Mouse (Mus musculus): ENCODE data around the gene Hmga2.
A peak's percentile ranks its signal among the peaks of the same experiment; 100 is the strongest.

Hmga2 gene

DNA sequence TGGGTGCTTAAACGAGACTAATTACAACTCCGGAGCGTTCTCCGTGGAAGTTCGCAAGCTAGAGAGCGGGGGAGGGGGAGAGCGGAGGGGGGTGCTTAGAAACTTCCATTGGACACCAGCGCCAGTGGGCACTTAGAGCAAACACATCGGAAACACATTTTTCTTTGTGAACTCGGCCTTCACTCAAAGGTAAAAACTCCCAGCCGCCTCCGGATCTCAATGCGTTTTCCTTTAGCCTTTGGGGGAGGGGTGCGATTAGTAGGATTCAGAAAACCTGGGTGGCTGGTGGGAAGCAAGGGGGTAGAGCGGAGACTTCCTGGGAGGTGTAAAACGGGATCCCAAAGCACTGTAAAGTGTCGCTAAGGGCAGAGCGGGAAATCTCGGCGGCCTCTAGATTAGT lies 2.0 kb downstream of the Hmga2 start:
- DNase-seq (ENCODE audit: extremely low read depth, insufficient read length, low spot score), result peak; percentile 61

DNA sequence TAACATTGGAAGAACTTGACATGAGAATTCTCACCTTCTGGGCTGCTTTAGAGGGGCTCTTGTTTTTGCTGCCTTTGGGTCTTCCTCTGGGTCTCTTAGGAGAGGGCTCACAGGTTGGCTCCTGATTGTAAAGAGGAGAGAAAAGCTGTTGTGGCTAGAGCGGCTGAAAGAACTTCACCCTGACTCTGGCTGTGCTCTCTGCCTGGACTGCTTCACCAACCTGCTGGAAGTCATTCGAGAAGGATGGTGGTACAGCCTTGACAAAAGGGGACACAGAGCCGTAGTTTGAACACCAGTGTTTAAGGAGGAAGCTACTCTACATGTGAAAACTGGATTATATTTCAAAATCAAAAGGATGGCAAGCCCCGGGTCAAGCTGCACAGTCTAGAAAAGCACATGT lies 3.1 kb downstream of the Hmga2 start:
- no peak for DNase-seq (ENCODE audit: extremely low read depth, insufficient read length, low spot score)

DNA sequence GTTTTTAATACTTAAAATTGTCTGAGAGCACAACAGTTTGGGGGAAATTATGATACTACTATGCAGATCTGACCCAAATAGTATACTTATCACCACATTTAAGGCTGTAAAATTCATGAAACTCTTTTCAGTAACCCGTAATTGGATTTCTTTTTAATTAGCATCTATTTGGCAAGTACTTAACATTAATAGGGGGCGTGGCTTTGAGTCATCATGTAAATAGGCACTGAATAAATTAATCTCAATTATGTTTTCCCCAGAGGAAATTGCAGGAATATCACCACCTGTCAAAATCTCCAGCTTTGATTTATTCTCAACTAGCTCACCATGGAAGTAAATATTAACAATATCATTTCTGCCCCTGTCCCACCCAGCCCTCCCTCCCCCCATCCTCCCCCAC lies 3.7 kb downstream of the Hmga2 start:
- no peak for DNase-seq (ENCODE audit: extremely low read depth, insufficient read length, low spot score)

DNA sequence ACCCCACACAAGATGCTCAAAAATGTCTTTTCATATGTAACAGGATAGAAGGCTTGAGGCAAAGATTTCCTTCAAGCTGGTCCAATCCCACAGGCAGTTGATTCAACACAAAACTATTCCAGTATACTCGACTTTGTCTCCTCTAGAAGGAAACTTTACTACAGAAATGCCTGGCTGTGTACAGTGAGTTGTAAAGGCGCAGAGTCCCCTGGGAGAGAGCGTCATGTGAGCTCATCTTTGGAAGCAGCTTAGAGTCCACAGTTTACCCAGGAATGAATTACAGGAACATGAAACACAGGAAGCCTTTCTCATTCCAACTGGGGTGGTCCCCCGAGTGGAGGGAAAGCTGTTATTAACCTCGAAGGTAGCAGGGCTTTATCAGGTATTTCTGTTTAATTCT lies 11.1 kb downstream of the Hmga2 start:
- DNase-seq (ENCODE audit: extremely low read depth, insufficient read length, low spot score), result no peak

DNA sequence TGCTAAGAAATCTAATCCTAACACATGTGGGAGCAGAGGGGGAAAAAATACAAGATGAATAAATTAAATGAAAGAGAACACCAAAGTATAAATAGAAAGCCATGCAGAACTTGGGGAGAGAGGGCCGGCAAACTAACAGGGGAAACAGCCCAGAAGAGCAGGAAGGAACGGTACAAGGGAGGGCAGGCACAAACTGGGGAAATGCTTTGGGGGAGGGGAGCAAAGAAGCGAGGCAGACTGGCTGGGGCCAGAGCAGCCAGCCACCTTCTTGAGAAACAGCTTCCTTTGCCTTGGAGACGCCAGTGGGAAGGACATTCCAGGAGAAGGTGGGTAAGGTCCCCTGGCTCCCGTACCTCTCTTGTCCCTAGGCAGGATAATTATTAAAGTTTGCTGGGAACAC lies 14.5 kb downstream of the Hmga2 start:
- DNase-seq (ENCODE audit: extremely low read depth, insufficient read length, low spot score), result no peak

DNA sequence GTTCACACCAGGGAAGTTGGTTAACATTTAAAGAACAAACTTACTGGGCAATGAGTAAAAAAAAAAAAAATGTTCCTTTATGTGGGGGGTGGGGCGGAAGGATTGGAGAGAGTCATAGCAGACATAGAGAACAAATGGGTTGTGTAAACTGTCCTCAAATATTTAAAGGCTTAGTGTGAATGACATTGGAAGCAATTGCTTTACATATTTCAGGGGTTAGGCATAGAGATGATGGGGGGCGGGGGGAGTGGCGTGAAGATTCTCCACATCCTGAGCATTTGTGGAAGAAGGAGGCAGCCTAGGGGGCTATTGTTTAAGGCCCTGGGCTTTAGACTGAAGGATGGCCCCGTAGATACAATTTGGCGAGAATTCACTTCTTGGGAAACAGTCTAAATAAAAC lies 15.0 kb downstream of the Hmga2 start:
- DNase-seq (ENCODE audit: extremely low read depth, insufficient read length, low spot score), result no peak

DNA sequence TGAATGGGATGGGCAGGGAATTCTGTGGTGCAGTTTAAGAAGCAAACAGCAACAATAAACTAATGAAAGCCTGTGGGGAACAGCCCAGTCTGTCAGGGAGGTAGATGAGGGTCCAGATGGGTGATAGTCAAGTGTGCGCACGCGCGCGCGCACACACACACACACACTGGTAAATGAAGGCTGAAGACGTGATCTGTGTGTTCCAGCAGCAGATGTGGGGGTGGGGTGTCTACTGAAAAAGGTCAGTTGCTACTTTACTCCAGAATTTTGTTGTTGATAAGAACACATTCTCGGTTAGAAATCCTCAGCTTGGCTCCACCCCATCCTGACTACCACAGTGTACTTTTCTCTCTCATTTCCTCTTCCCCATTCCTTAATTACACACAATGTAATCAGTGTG lies 17.4 kb downstream of the Hmga2 start:
- no peak for DNase-seq (ENCODE audit: extremely low read depth, insufficient read length, low spot score)

DNA sequence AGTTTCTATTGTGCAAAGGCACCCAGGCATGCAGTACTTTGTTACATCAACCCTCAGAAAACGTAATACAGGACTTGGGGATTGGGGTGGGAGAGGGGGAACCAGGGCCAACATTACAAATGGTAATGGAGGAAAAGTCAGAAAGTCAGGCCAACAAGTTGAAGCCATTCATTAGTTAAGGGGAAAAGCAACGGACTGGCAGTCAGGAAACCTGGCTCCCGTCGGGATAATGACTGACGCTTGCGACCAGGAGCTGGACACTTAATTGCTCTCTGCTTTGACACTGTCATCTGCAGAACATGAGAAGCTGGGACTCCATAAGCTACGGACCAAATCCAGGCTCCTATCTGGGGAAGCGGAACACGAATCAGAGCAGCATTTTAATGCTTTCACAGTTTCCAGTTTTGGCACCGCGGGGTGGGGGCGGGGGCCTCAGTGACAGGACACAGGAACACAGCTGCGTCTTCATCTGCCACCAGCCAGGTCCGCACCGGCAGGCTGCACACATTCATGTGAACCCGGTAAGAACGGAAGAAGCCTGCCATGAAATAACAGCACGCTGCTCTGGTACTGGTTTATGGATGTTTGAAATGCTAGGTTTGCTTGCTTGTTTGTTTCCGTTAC lies 26.5 kb downstream of the Hmga2 start:
- DNase-seq (ENCODE audit: extremely low read depth, insufficient read length, low spot score), result no peak

DNA sequence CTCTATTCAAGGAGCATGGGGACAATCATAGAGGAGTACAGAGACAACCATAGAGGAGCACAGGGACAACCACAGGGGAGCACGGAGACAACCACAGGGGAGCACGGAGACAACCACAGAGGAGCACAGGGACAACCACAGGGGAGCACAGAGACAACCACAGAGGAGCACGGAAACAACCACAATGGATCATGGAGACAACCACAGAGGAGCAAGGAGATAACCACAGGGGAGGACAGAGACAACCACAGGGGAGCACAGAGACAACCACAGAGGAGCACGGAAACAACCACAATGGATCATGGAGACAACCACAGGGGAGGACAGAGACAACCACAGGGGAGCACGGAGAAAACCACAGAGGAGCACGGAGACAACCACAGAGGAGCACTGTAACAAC lies 29.5 kb downstream of the Hmga2 start:
- DNase-seq (ENCODE audit: extremely low read depth, insufficient read length, low spot score), result no peak

DNA sequence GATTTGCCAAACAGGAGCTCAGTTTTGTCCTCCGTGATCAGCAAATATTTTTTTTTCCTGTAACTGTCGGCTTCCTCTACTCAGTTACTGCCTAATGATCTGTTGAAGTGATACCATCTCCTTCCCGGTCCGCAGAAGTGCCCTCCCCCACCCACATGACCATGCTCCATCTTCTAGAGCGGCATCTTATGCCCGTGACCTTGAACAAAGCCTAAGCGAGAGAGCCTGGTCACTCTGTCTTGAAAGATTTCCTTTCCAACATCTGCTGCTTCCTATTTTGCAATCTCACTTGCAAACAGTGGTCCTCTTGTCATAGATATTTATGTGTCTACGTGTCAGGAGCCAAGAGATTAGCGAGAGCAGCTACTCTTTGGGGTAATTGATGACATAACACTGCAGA lies 30.1 kb downstream of the Hmga2 start:
- no peak for DNase-seq (ENCODE audit: extremely low read depth, insufficient read length, low spot score)

DNA sequence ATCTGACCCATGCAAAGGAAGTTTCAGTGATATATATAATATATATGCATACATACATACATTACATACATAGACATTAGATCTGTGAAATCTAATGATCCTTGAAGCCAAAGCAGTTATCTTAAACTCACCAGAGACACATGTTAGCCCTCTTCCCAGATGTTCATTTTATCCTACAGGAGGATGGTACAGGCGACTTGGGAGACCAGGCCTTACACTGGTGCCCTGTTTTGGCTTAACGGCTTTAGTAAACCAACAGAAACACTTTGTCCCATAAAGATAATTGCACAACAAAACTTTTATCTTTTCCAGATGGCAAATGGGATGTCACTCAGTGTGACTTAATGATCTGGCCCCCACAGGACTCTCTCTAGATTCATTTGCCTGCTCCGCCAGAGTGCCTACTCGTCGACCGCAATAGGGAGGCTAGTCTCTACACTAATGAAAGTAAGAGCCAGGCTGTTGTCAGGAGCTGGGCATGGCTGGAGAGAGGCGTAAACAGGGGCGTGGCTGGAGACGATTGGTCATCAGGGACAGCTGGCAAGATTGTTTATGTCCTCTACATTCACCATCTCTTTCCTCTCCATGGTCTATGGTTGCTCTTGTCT lies 31.7 kb downstream of the Hmga2 start:
- DNase-seq (ENCODE audit: extremely low read depth, insufficient read length, low spot score), result no peak

DNA sequence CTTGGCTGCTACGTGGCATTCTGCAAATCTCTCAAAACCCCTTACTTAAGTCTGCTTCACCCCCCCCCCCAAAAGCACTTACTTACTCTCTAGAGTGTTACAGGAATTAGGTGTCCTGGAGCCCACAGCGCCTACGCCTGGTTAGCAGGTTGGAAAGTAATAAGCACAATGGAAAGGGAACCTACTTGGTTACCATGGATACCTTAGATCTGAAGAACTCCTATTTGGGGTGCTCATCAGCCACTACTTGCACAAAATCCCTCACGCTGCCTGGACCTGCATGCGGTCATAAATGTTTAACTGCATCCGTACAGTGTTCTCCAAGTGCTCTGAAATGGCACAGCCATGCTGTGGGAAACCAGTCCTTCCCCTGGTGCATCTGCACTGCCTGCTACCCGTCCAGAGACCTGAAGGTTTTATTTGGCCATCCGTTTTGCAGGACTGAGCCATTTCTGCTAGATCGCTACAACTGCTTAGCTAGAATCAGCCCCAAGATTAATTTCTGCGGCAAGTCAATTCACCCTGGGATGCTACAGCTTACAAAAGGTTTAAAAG lies 32.4 kb downstream of the Hmga2 start:
- no peak for DNase-seq (ENCODE audit: extremely low read depth, insufficient read length, low spot score)

DNA sequence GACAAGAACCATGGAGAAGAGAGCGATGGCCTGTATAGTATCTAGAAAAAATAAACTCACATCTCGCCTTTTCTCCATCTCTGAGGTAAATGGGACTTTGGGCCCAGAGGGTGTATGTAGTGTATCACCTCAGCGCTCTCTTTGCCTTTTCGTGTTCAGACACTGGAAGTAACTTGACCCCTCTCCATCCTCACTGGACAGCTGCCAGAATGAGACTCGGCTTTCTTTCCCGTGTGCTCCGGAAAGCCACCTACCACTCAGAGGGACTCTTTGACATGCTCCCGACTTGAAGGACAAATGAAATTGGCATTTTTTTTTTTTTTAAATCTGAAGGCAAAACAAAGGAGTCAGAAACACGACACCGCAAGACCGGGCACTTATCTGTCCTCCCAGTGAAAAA lies 35.0 kb downstream of the Hmga2 start:
- DNase-seq (ENCODE audit: extremely low read depth, insufficient read length, low spot score), result no peak

DNA sequence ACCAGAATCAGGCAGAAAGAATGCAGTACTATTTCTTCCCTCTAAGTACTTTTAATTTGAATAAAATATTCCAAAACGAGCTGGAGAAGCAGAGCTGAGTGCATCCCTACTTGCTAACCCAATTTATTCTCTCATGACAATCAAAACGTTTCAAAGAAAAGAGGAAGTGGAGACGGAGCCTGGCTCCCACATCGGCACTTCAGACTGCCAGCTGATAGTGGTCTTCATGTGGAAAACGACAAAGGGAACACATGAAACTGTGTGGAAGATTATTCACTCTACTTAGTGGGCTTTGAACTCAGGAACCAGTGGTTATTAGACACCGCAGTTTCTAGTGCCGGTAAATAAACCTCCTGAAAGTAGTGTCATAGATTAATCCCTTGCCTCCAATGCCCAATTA lies 41.8 kb downstream of the Hmga2 start:
- no peak for DNase-seq (ENCODE audit: extremely low read depth, insufficient read length, low spot score)

DNA sequence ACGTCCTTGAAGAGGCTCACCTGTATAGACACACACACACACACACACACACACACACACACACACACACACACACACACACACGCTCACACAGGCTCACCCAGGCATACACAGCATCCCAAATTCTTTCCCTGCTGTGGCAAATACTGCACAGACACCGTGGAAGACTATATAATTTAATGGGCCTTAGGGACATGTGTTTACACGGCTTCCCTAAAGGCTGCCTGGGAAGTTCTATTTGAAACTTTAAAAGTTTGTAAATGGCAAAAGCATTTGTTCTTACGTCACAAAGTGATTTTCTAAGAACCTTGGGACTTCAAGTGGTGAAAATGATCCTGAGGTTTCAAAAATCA lies 42.8 kb downstream of the Hmga2 start:
- no peak for DNase-seq (ENCODE audit: extremely low read depth, insufficient read length, low spot score)

DNA sequence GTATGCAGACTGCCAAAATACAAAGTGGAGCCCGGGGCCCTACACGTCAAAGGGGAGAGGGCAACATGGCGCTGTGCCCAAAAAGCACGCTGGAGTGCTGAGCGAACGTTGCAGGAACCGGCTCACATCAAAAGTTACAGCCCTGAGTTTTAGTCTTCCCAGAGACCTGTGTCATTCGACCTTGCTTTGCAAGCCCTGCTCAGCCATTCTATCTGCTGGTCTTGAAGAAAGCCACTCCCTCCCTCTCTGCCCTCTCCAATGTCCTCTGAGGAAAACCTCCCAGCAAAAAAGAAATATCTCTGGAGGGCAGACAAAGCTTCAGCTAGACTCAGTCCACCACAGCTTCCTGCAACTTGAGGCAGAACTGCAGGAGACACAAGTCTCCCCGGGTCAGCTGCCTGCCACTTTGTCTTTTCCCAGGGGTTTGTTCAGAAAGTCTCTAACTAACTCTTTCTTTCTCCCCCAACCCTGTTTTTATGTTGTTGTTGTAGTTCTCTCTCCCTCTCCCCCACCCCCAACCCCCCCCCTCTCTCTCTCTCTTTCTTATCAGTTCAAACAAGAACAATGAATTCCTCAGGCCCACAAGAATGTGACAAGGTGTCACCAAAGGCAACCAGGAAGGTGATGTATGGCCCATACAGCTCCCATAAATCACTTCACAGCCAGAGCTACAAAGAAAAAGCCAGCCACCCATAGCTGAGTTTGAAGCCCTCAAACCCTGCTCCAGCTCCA lies 43.4 kb downstream of the Hmga2 start:
- DNase-seq (ENCODE audit: extremely low read depth, insufficient read length, low spot score), result no peak

DNA sequence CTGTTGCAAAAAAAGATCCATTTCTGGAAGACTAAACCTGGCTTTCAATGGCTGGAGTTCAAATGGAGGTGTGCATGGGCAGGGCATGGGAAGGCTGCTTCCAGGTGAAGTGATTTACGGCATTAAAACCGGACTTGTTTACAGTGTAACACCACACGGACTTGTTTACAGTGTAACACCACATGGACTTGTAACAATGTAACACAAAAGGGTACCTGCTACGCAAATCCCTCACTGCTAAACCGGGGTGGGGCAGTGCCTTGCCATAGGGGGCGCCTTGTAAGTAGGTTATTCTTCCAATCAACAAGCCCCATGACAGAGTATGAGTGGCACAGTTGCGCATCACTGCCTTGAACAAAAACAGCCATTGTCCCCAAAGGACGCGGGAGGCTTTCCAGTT lies 44.2 kb downstream of the Hmga2 start:
- no peak for DNase-seq (ENCODE audit: extremely low read depth, insufficient read length, low spot score)

DNA sequence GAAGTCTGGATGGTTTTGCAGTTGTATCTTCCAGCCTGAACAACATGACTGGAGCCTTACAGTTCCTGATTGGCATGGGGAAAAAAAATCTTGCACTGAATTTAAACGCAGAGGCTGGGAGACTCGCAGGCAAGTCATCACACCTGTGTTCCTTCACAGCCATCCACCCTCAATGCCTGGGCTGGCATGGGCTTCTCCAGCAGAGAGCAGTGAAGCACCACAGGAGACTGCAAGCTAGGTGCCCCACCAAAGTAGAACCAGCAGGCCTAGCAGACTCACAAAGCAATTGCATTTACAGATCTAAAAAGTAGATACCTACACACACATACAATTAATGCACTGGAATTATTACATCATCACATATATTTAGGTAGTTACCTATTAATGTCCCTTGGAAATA lies 44.8 kb downstream of the Hmga2 start:
- DNase-seq (ENCODE audit: extremely low read depth, insufficient read length, low spot score), result no peak

DNA sequence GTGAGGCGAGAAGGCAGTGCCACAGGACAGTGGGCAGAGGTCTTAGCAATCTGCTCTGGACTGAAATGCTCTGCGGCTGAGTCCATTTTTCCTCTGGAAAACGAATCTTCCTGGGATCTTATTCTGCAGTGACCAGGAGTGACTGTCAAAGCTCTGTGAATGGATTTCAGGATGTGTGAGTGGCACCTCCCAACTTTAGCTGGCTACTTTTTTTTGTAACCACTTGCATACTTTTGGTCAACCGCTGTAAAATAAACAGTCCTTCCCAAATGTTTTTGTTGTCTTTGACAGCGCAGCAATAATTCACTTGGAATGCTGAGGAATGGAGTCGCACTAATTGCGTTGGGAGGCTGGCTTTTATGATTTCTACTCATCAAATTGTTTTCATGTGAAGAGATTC lies 45.8 kb downstream of the Hmga2 start:
- DNase-seq (ENCODE audit: extremely low read depth, insufficient read length, low spot score), result peak; percentile 48

DNA sequence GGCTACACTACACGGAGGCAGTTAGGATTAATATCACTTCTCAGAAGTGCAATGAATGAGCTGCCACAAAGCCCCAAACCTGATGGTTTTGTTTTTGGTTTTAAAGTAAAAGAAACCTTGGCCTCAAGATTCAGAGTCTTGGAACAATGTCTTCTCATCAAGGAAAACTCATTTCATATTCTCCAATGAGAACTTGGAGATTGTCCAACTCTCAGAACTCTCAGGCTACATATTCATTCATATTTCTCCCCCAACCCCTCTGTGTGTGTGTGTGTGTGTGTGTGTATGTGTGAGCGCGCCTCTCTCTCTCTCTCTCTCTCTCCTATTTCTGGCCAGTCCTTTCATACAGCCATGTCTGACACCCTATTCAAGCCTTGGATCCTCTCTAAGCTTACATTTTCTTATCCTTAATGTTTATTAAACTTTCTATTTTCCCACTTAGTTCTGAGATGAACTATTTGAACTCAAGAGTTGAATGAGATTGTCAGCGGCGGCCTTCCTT lies 46.5 kb downstream of the Hmga2 start:
- no peak for DNase-seq (ENCODE audit: extremely low read depth, insufficient read length, low spot score)

DNA sequence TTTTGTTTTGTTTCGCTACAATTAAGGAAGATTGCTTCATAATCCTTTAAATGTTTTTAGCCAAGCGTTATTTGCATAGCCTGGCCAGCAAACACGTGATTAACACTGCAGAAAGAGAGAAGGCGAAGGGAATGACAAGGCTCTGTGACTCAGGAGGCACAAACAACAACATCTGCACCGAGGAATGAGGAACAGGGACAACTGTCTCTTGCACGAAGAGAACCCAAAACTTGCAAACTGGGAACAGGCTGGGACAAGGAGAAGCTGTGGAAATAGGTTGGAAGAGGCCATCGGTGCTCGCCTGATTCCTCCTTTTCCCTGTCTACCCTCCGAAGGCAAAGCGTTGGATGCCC lies 47.1 kb downstream of the Hmga2 start:
- no peak for DNase-seq (ENCODE audit: extremely low read depth, insufficient read length, low spot score)
